Mouse (Mus musculus): ENCODE data around the gene Top1.

DNA sequence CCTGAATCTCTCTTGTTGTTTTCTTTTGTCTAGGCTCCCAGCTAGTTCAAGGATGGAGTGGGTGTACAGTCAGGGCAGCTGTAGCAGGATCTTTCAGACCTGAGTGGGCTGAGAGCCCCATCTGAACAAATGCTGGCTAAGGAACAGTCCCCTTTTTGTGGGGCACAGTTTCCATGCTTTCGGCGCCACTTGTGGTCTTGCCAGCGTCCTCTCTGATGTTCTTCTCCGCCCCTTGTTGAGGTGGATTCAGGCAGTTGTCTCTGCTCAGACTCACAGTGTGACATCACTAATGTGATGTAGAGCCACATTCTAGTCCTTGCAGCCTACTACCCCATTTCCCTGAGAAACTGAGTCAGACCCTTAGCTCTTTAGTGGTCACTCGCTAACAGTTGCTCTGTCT, 100.9 kb downstream of the Top1 start:
- no peak for TF ChIP-seq TAL1 (IDR thresholded peaks at IDR 0.05; ENCODE audit: low read length)
- no peak for TF ChIP-seq GATA1 (IDR thresholded peaks at IDR 0.05; ENCODE audit: low read length)

Data from erythroblast, embryonic 14.5 days (primary cell).